ENCODE assay signal across 10 mouse cellular contexts in the genomic region with DNA sequence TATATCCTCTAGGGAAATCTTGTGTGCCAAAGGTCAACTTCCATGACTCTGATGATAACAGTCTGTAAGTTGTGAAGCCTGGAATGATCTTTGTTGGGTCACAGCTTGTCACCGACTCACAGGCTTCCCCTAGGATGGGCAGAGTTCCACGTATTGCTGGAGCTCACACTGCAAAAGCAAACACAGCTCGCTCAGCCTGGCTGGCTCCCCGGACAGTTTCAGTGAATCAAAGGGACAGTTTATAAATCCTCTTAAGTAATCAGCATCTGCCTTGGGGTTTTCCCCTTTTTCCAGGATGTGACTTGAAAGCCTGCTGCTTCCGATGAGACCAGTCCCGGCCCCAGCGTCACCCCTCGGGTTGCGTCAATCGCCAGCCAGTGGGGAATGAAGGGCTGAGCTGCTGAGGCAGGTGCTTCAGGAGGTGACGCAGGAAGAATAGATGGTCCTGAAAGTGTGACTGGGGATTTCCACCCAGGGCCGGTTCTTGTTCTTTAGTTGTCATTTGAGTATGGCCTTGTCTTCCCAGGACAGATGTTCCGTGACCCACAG. TPM values are rescaled to one million over a fixed set of nuclear protein-coding genes. Genes with fewer than 3 reads are reported as not detected.
DNase-seq lines count a peak whose midpoint lies in the region; ATAC-seq lines count a peak whose summit lies in the region.
"Had no signal": no experiment of that assay in that cellular context is flagged by ENCODE, and none has a peak within 500 bp of the region (broad histone marks: within the 10 kb centered on the region; RNA-seq: fewer than 3 reads in every experiment).

No protein-coding gene starts in this region.

- peaks cover 5% of the 10 kb centered on the region for H3K27me3 ChIP-seq in liver, embryonic 16.5 days (ENCODE audit: control insufficient read depth, insufficient read depth, low read depth, low read length)
- no peaks in the 10 kb centered on the region for H3K27me3 ChIP-seq in neural tube, embryonic 15.5 days (replicated peaks)
- H3K27me3 ChIP-seq: neural tube, embryonic 12.5 days; Patski had no signal

- no peaks in the 10 kb centered on the region for H3K9me3 ChIP-seq in liver, embryonic 16.5 days (replicated peaks; ENCODE audit: control insufficient read depth, low read length)
- H3K9me3 ChIP-seq in neural tube, embryonic 15.5 days (replicated peaks), result no peaks in the 10 kb centered on the region
- H3K9me3 ChIP-seq: neural tube, embryonic 12.5 days had no signal

- WGBS in liver, embryonic 16.5 days (ENCODE audit: insufficient replicate concordance), result 33% methylated on average over 13 of the region's 13 CpGs
- WGBS in neural tube, embryonic 15.5 days, result 69% methylated on average over 13 of the region's 13 CpGs

- peak overlapping the region; percentile 67 for H3K4me2 ChIP-seq in liver, embryonic 16.5 days (ENCODE audit: low read depth, low read length)
- H3K4me2 ChIP-seq in neural tube, embryonic 15.5 days, result no peak overlapping the region
- H3K4me2 ChIP-seq: neural tube, embryonic 12.5 days had no signal

- H3K9ac ChIP-seq in liver, embryonic 16.5 days (ENCODE audit: low read depth, low read length), result peak overlapping the region; percentile 58
- no peak overlapping the region for H3K9ac ChIP-seq in neural tube, embryonic 15.5 days (replicated peaks)
- H3K9ac ChIP-seq: neural tube, embryonic 12.5 days had no signal

- intact Hi-C loops in heart, postnatal 25 days (cut with DNase I), result no loop called here

- peaks cover 41% of the 10 kb centered on the region for H3K4me1 ChIP-seq in liver, embryonic 16.5 days (ENCODE audit: control insufficient read depth, low read depth, low read length)
- H3K4me1 ChIP-seq in neural tube, embryonic 15.5 days, result no peaks in the 10 kb centered on the region
- H3K4me1 ChIP-seq: neural tube, embryonic 12.5 days had no signal

- peak overlapping the region; percentile 87 for H3K27ac ChIP-seq in liver, embryonic 16.5 days (ENCODE audit: low read length)
- no peak overlapping the region for H3K27ac ChIP-seq in neural tube, embryonic 15.5 days (replicated peaks)
- H3K27ac ChIP-seq: neural tube, embryonic 12.5 days had no signal

- ATAC-seq in liver, embryonic 16.5 days (ENCODE audit: low read depth), result no peak
- no peak for ATAC-seq in neural tube, embryonic 15.5 days (ENCODE audit: low FRiP score)
- ATAC-seq: Patski had no signal

- no peaks in the 10 kb centered on the region for H3K36me3 ChIP-seq in liver, embryonic 16.5 days (ENCODE audit: control insufficient read depth, insufficient read depth)
- H3K36me3 ChIP-seq in neural tube, embryonic 15.5 days, result no peaks in the 10 kb centered on the region
- H3K36me3 ChIP-seq: neural tube, embryonic 12.5 days had no signal

- 0 out of 2 replicates have a peak overlapping the region, but pooled peaks have one; percentile 2 for H3K4me3 ChIP-seq in liver, embryonic 16.5 days (ENCODE audit: low read depth, low read length)
- H3K4me3 ChIP-seq in neural tube, embryonic 15.5 days (replicated peaks), result no peak overlapping the region
- H3K4me3 ChIP-seq: neural tube, embryonic 12.5 days had no signal

- DNase-seq in layer of hippocampus, postnatal 14 days (ENCODE audit: low spot score in 2 of 2), result peak; percentile 14 to 53
- no peak for DNase-seq in layer of hippocampus, postnatal 36 days
- DNase-seq in adrenal gland, adult 8-10 months, result peak; percentile 48
- DNase-seq in heart, postnatal 25 days (ENCODE audit: low spot score), result peak; percentile 15
- no peak for DNase-seq in cerebellum, adult 9-10 months
- no peak for DNase-seq in right cerebral cortex, postnatal 14 days

RNA-seq across cellular contexts. Expression of gene Odc1, which starts 37.5 kb away (rescaled TPM):
- 10 to 100 TPM; 75.5 to 77.0 TPM for total RNA-seq in layer of hippocampus, postnatal 14 days (2021)
- total RNA-seq in layer of hippocampus, postnatal 36 days (2021), result 10 to 100 TPM; 70.4 to 71.1 TPM
- total RNA-seq in adrenal gland, adult 8-10 months (2022), result 100 to 1,000 TPM; 298 to 415 (median 329) TPM
- total RNA-seq in heart, postnatal 25 days (2021), result 10 to 100 TPM; 69.3 to 72.3 TPM
- polyA plus RNA-seq in liver, embryonic 16.5 days (2015; fragmentation: Nextera tagmentation; extraction: Ambion mirVana), result 301 and 303 TPM in 2 replicates
- 104 and 117 TPM in 2 replicates for polyA plus RNA-seq in neural tube, embryonic 15.5 days (2015; fragmentation: Nextera tagmentation; extraction: Ambion mirVana)

Comparison
In these comparisons a context has a peak if more than half of its experiments do, and no peak if none do; other contexts are left out.
1. DNase-seq: peak in layer of hippocampus, postnatal 14 days (2 of 2), adrenal gland, adult 8-10 months (single experiment) and heart, postnatal 25 days (single experiment); none in layer of hippocampus, postnatal 36 days (0 of 2), cerebellum, adult 9-10 months (single experiment) and right cerebral cortex, postnatal 14 days (single experiment).